Mouse (Mus musculus) embryo, embryonic 11 days (tissue): ENCODE results near the gene Fbxo34.

ENCODE experiments used
- DNase-seq: peaks from one replicate; pipeline ENCODE4 v3.0.0-alpha.2; 2015

Gene Fbxo34

GRCm38 (mm10) chr14:47472743-47473546, 22.7 kb downstream of the Fbxo34 start:
- peak; percentile 78 for DNase-seq

GRCm38 (mm10) chr14:47473891-47474290, 23.7 kb downstream of the Fbxo34 start:
- DNase-seq = no peak

DNA sequence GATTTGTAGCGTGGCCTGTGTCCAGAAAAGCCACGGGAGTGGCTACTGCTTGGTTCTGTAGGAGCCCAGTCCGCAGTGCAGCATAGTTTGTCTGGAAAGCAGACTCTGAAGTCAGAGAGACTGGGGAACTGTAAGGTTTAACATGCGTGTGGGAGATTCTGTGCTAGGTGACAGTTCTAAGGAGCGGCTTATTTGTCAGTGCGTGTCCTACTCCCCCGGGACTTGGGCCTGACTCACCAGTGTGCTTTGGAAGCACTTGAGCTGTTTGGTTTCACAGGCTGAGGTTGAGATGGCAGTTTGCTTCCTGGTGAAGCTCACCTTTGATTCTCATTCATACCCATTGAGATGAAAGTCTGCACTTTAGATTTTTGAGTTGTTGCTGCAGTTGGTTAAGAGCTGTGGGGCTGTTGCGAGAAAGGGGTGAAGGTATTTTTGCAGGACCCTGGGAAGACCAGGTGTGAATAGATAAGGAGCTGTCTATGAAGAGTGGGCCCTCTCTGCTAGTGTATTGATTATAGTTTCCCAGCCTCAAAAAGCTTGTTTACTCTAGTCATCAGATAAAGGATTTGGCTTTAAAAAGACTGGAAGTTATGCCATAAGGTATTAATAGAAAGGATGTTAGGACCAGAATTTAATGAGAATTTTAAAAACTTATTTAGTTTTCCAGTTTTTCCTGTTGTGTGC, 24.5 kb downstream of the Fbxo34 start:
- DNase-seq = no peak

GRCm38 (mm10) chr14:47476266-47476665, 26.0 kb downstream of the Fbxo34 start:
- no peak for DNase-seq

- DNase-seq = no peak
These were observed 27.5 kb downstream of the Fbxo34 start for GRCm38 (mm10) chr14:47477711-47478110.

DNA sequence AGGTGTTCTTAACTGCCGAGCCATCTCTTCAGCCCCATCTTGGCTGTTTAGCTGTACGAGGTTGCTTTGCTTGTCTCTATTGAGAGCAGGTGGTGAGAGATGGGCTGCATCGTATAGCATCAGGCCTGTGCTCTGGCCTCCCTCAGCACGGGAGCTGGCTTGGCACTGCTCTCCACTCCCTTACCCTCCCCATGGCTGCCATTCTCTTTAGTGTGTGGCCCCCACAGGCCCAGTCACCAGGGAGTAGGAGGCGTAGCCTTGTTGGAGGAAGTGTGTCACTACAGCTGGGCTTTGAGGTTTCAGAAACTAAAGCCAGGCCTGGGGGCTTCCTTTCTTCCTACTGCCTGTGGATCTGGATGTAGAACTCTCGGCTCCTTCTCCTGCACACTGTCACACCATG, 32.0 kb downstream of the Fbxo34 start:
- no peak for DNase-seq

DNA sequence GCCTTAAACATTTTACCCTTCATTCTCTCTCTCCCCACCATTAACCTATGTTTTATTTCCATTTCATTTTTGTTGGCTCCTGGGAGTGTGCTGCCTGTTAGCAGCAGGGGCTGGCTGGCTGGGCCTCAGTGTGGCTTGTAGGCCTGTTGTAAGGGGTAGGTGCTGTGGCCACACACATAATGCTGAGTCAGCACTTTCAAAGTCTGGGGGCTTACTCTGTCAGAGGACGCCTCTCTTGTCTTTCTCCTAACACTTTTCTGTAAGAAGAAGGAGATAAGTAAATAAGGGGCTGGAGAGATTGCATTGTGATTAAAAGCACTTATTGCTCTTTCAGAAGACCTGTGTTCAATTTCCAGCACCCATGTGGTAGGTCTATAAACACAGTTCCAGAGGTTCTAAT, 32.9 kb downstream of the Fbxo34 start:
- DNase-seq = no peak

DNA sequence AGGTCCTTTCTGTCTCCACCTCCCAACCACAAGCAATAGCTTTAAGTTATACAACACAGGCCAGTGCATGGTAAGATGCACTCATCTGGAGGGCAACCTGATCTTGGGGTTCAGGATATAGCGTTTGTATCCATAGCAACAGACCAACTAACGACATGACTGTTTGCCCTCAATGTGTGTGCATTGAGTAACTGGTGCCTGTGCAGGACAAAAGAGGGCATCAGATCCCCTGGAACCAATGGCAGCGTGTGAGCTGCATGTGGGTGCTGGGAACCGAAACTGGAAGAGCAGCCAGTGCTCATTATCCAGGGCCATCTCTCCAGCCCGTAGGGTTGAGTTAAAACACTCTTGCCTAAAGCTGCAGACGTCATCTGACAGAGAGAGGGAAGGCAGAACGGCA, 38.5 kb downstream of the Fbxo34 start:
- no peak for DNase-seq

GRCm38 (mm10) chr14:47489310-47490097, 39.3 kb downstream of the Fbxo34 start:
- no peak for DNase-seq

GRCm38 (mm10) chr14:47490732-47491131, 40.5 kb downstream of the Fbxo34 start:
- no peak for DNase-seq

GRCm38 (mm10) chr14:47493592-47494361, 43.6 kb downstream of the Fbxo34 start:
- DNase-seq = no peak

DNA sequence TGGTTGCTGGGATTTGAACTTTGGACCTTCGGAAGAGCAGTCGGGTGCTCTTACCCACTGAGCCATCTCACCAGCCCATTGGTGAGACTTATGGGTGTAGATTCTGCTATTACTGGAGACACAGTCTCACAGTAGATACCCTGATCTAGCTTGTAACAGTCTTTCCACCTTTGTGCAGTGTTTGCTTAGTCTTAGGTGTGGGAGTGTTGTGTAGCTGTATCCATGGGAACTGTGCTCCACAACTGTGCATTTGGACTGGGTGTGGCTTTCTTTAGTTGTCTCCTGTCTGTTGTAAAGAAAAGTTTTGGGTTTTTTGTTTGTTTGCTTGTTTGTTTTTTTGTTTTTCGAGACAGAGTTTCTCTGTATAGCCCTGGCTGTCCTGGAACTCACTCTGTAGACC, 45.7 kb downstream of the Fbxo34 start:
- no peak for DNase-seq

- DNase-seq = no peak
These were observed 46.9 kb downstream of the Fbxo34 start for GRCm38 (mm10) chr14:47497166-47497565.

GRCm38 (mm10) chr14:47498632-47499031, 48.4 kb downstream of the Fbxo34 start:
- no peak for DNase-seq

- no peak for DNase-seq
These were observed 53.8 kb downstream of the Fbxo34 start for GRCm38 (mm10) chr14:47504036-47504435.

DNA sequence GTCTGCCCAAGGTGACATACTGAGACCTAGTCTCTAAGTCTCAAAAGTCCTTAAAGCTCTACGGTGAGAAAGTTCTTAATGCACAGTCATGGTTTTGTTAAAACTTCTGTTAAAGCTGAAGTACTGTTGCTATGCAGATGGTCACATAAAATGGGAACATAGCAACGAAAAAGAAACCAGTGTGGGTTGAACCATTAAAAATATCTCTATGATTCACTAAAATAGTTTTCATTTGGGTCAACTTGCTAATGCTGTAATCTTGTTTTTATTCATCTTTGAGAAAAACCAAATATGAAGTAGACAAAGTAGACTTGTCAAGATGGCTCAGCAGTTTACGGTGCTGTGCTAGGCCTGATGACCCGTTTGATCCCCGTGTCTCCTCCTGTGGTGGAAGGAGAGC, 56.5 kb downstream of the Fbxo34 start:
- DNase-seq = no peak

GRCm38 (mm10) chr14:47508035-47508434, 57.8 kb downstream of the Fbxo34 start:
- DNase-seq = no peak

GRCm38 (mm10) chr14:47510244-47510643, 60.0 kb downstream of the Fbxo34 start:
- no peak for DNase-seq

DNA sequence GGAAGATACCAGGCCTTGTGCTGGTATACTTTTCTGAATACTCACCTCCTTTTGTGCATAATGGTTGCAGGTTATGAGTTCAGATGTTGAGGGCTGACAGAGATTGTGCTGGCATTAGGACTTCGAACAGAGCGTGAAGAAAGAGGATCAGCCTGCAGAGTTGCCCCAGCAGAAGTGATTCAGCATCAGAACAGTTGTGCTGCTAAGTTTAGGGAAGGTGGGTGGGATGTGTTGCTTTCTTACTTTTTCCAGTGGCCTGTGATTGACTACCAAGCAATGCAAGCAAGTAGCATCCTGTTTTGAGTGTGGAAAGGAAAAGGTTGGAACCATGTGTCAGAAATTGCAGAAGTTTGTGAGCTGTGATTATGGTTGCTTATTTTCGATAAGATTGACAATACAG, 63.4 kb downstream of the Fbxo34 start:
- no peak for DNase-seq

DNA sequence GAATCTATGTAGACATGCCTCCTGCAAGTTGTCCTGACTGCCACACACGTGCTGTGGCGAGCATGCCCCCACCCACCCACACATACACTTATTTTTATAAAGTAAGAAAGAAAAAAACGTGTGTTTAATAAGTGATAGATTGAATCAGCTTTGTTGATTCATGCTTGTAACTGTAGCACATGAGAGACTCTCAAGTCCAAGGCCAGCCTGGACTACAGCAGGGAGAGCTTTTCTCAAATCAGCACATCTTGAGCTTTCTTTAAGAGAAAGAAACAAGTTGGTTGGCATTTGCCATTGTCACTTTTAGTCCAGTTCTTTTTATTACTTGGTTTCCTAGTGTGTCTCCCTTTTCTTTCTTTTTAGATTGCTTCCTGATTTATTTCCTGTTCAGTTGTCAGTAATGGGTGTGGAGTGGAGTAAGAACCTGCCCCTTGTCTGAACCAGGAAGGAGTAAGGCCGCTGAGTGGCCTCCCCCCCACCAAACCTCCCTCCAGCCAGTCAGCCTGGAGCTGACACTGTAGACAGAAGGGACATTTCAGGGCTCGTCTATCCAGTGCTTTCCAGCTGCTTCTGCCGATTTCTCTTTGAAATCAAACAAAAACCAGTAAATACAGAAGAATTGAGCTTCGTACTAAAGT, 64.7 kb downstream of the Fbxo34 start:
- peak; percentile 12 for DNase-seq

DNA sequence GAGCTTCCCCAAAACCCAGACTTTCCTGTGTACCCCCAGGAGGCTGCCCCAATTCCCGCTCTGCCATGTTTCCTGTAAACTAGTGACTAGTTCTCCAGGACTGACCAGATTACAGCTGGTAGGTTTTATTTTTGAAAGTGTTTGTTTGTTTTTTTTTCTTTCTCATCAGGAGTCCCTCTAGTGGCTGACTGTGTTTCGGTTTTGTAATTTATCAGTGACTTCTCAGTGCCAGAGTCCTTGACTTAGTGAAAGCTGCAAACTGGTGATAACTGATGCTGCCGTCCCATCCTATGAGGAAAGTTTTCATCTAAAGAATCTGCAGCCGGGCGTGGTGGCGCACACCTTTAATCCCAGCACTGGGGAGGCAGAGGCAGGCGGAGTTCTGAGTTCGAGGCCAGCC, 65.4 kb downstream of the Fbxo34 start:
- DNase-seq = peak; percentile 14

- DNase-seq = no peak
These were observed 66.5 kb downstream of the Fbxo34 start for GRCm38 (mm10) chr14:47516755-47517154.
